Mouse (Mus musculus): ENCODE measurements around the gene Mrpl34.

Mrpl34 gene

DNA sequence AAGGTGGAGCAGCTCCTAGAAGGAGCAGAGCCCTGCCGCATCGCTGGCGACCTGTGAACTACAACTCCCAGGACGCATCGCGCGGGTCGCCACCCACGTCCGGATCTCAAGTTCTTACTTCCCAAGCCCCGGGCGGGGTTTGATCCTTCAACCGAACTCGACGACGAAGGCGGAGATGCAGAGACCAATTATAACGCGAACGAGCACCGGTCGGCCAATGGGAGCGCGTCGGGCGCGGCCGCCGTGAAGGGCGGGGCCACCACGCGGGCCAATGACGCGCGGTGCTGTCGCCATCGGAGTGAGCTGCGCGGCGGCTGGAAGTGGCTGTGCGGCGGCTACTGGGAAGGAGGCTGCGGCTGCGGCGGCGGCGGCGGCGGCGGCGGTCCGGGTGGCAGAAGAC, 4.2 kb downstream of the Mrpl34 start, which contains the start of gene Dda1:
TSS of gene Dda1 (plus strand) at position 284 of the 400 bp plus-strand sequence.
- DNase-seq (ENCODE audit: low read depth, low spot score) = peak; percentile 99

DNA sequence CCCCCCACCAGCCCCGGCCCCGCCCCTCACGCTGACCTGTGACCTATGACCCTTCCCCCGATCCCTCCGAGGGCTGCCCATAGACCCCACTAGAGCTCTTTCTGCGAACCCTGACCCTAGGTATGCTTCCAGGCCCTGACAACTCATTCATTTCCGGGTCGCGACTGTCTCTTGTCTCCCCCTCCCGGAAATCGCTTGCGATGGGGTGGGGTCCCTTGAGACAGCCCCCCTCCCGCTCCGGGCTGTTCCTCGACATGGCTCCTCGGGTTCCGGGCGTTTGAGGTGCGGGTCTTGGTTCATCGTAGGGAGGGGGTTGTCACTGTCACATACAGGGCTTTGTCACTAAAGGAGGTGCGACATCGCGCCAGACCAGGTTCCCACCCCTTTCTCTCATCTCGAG, 4.7 kb downstream of the Mrpl34 start:
- DNase-seq (ENCODE audit: low read depth, low spot score) = peak; percentile 74

DNA sequence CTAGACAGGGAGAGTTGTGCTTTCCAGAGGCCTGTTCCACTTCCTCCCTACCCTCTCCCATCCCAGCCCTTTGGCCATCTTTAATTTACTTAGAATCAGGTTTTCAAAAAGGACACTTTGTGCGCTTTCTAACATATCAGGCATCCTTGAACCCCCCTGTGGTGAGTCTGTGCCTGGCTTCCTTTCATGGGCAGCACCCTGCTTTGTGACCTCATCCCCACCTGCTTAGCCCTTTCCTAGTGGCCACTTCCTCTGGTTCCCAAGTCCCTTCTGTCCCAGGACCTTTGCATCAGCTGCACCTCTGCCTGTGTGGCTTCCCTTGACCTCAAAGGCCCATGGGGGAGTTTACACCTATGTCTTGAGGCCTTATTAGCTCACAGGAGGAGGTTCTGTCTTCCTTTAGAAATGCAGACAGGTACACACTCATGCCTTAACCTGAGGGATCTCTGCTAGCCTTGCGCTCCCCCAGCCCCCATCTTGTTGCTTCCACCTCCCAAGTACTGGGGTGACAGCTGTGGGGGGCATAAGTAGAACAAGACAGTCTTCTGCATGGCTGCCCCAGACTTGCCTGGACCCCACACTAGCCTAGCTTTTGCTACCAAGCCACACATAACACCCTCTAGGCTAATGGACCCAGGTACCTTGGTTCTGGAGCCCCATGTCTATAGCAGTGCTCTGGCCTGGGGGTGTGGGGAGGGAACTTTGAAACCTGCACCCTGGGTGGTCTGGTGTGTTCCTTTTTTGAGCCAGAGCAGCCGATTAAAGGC, 5.6 kb downstream of the Mrpl34 start:
- DNase-seq (ENCODE audit: low read depth, low spot score) = no peak

- DNase-seq (ENCODE audit: low read depth, low spot score) = no peak
Measured at GRCm38 (mm10) chr8:71470913-71471255, 6.1 kb downstream of the Mrpl34 start.

- DNase-seq (ENCODE audit: low read depth, low spot score) = no peak
Measured at GRCm38 (mm10) chr8:71471861-71472260, 7.1 kb downstream of the Mrpl34 start.

GRCm38 (mm10) chr8:71472601-71473386, 8.0 kb downstream of the Mrpl34 start:
- no peak for DNase-seq (ENCODE audit: low read depth, low spot score)

- no peak for DNase-seq (ENCODE audit: low read depth, low spot score)
Measured at GRCm38 (mm10) chr8:71474344-71474743, 9.6 kb downstream of the Mrpl34 start.

- DNase-seq (ENCODE audit: low read depth, low spot score) = no peak
Measured at GRCm38 (mm10) chr8:71474785-71475701, 10.3 kb downstream of the Mrpl34 start.

- no peak for DNase-seq (ENCODE audit: low read depth, low spot score)
Measured at GRCm38 (mm10) chr8:71475702-71476075, 10.9 kb downstream of the Mrpl34 start.

DNA sequence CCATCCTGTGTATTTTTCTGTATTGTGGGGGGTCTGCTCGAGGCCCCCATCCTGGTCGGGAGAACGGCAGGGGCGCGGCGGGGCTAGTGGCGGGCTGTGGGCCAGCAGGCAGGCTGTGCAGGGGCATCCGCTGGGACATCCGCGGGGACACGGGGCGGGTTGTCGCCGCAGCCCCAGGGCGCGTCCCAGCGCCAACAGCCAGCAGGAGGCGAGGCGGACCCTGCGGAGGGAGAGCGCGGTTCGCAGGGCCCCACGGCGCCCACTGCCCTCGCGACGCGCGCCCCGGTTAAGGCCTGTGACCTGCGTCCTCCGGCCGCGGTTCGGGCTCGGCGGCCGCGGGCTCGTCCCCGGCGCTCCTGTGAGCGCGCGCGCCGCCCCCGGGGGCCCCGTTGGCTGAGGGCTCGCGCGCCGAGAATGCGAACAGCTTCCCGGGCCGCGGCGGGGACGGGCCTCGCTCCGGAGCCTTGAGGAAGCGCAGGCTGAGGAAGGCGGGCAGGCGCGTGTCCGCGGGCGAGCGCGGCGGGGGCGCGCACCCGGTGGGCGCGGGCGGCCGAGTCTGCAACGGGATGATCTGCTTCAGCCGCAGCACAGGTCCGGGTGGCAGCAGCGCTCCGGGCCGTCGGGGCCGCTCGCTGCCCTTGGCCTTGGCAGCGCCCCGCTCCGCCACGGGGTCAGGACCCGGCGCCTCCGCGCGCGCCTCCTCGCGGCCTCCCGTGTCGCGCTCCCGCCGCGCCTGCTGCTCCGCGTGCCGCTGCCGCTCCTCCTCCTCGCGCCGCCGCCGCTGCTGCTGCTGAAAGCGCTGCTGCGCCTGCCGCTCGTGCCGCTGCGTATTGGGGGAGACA, 11.6 kb downstream of the Mrpl34 start:
- DNase-seq (ENCODE audit: low read depth, low spot score) = peak; percentile 81

DNA sequence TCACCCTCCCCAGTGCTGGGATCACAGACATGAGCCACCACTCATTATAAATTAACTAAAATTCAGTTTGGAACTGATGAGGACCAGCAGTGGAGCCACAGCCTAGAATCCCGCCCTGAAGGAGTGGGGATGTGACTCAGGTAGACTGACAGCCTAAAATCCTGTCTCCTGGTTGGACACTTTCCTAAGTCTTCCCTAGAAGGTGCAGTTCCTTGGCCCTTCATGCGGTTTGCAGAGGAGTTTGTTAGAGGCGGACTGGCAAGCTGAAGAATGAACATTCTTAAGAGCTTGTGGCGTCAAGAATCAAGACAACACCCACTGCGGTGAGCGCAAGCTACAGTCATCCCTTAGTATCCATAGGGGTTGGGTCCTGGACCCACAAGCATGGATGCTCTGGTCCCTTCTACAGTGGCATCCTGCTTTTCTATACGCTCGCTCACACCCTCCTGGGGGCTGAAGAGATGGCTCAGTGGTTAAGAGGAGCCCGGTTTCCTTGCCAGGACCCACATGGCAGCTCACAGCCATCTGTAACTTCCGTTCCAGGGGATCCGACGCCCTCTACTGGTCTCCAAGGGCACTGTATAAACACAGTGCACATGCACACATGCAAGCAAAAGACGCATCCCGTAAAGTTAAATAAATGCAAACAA, 12.6 kb downstream of the Mrpl34 start:
- peak; percentile 52 for DNase-seq (ENCODE audit: low read depth, low spot score)

DNA sequence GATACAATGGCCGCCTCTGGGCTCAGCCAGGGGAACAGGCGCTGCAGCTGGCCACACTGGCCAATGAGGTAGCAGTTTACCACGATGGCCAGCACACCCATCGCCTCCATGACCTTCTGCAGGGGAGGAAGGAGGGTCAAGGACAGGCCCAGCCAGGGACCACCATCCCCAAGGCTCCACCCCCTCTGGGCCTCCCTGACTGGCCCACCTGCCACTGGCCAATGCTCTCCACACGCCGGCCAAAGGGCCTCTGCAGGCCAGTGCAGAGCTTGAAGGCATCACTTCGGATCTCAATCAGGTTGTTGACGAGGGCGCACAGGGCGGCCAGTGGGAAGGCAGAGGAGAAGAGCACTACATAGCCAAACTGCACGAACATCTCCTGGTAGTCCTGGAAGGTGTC, 14.2 kb downstream of the Mrpl34 start:
- DNase-seq (ENCODE audit: low read depth, low spot score) = no peak

GRCm38 (mm10) chr8:71483932-71484331, 19.2 kb downstream of the Mrpl34 start:
- peak; percentile 66 for DNase-seq (ENCODE audit: low read depth, low spot score)

DNA sequence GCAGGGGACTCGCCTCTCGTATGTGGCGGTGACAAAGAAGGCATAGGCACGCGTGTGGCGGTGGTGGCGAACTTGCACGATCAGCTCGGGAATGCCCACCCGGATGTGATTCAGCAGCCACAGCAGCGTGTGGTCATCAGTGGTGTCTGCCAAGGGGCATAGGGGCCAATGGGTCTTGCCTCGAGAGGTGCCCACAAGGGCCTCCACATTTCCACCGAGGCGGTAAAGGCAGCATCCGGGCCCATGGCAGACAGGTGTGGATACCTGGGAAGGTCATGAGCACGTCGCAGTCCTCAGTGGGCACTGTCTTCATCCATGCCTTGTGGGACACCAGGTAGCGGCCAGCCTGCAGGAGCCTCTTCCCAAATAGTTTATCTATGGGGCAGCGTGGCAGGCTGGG, 20.0 kb downstream of the Mrpl34 start:
- no peak for DNase-seq (ENCODE audit: low read depth, low spot score)

GRCm38 (mm10) chr8:71485142-71486135, 20.7 kb downstream of the Mrpl34 start, which contains the start of gene Ano8:
Ano8 (minus strand) TSS chr8:71485963.
- peak; percentile 88 for DNase-seq (ENCODE audit: low read depth, low spot score)

GRCm38 (mm10) chr8:71486136-71486529, 21.4 kb downstream of the Mrpl34 start:
- DNase-seq (ENCODE audit: low read depth, low spot score) = no peak

GRCm38 (mm10) chr8:71487691-71488445, 23.1 kb downstream of the Mrpl34 start, which contains the start of gene Gtpbp3:
Gtpbp3 (plus strand) TSS chr8:71488103.
- DNase-seq (ENCODE audit: low read depth, low spot score) = peak; percentile 81

GRCm38 (mm10) chr8:71488454-71488853, 23.7 kb downstream of the Mrpl34 start:
- peak; percentile 94 for DNase-seq (ENCODE audit: low read depth, low spot score)

Data from CD4-positive helper T cell, adult 2 months (primary cell).